Comparison of ENCODE assay signal across 18 mouse cellular contexts in genomic region chr12:85544801-85545200, GRCm38 (mm10). TPM values are rescaled to one million over a fixed set of nuclear protein-coding genes. Genes with fewer than 3 reads are reported as not detected.
DNase-seq lines count a peak whose midpoint lies in the region; ATAC-seq and TF ChIP-seq lines count a peak whose summit lies in the region.
"Had no signal": no experiment of that assay in that cellular context is flagged by ENCODE, and none has a peak within 500 bp of the region (broad histone marks: within the 10 kb centered on the region; RNA-seq: fewer than 3 reads in every experiment).

No protein-coding gene starts in this region.

- no peak for ATAC-seq in forebrain, embryonic 14.5 days
- ATAC-seq in forebrain, embryonic 11.5 days (replicated peaks; ENCODE audit: low FRiP score), result no peak
- ATAC-seq in limb, embryonic 14.5 days (ENCODE audit: low FRiP score, low read depth), result no peak
- ATAC-seq: forebrain, embryonic 13.5 days; hindbrain, embryonic 16.5 days had no signal

- H3K4me3 ChIP-seq in forebrain, embryonic 14.5 days (ENCODE audit: low read depth, low read length), result no peak overlapping the region
- no peak overlapping the region for H3K4me3 ChIP-seq in forebrain, embryonic 11.5 days (ENCODE audit: low read depth, low read length)
- H3K4me3 ChIP-seq in limb, embryonic 14.5 days (replicated peaks; ENCODE audit: low read length), result no peak overlapping the region
- H3K4me3 ChIP-seq: forebrain, embryonic 13.5 days; heart, embryonic 10.5 days; hindbrain, embryonic 12.5 days had no signal

- intact Hi-C loops in left cerebral cortex, postnatal 4 days (cut with DNase I), result no loop called here

- no peaks in the 10 kb centered on the region for H3K27me3 ChIP-seq in forebrain, embryonic 14.5 days (replicated peaks; ENCODE audit: control insufficient read depth, insufficient read depth, low read length)
- no peaks in the 10 kb centered on the region for H3K27me3 ChIP-seq in forebrain, embryonic 11.5 days (ENCODE audit: control insufficient read depth, insufficient read depth, low read length)
- H3K27me3 ChIP-seq in limb, embryonic 14.5 days (ENCODE audit: control insufficient read depth, insufficient read depth, low read length), result no peaks in the 10 kb centered on the region
- H3K27me3 ChIP-seq: forebrain, embryonic 13.5 days; hindbrain, embryonic 12.5 days had no signal

- 12% methylated on average over 4 of the region's 4 CpGs for WGBS in forebrain, embryonic 14.5 days
- WGBS in forebrain, embryonic 11.5 days, result 37% methylated on average over 4 of the region's 4 CpGs
- WGBS in limb, embryonic 14.5 days, result 38% methylated on average over 4 of the region's 4 CpGs

- no peaks in the 10 kb centered on the region for H3K36me3 ChIP-seq in forebrain, embryonic 14.5 days (ENCODE audit: control insufficient read depth, insufficient read depth, low read length)
- no peaks in the 10 kb centered on the region for H3K36me3 ChIP-seq in forebrain, embryonic 11.5 days (ENCODE audit: control insufficient read depth, insufficient read depth, low read length)
- H3K36me3 ChIP-seq in limb, embryonic 14.5 days (ENCODE audit: control insufficient read depth, insufficient read depth, low read length), result no peaks in the 10 kb centered on the region
- H3K36me3 ChIP-seq: heart, embryonic 10.5 days; hindbrain, embryonic 12.5 days had no signal

- H3K27ac ChIP-seq in forebrain, embryonic 14.5 days (ENCODE audit: low read depth, low read length), result no peak overlapping the region
- H3K27ac ChIP-seq in forebrain, embryonic 11.5 days (ENCODE audit: low read depth, low read length), result no peak overlapping the region
- H3K27ac ChIP-seq in limb, embryonic 14.5 days (replicated peaks; ENCODE audit: low read depth, low read length), result peak overlapping the region; percentile 67; the same call in 1 of the 2 replicates
- H3K27ac ChIP-seq: forebrain, embryonic 13.5 days; hindbrain, embryonic 12.5 days had no signal

- H3K4me2 ChIP-seq in forebrain, embryonic 14.5 days (ENCODE audit: low read length), result no peak overlapping the region
- no peak overlapping the region for H3K4me2 ChIP-seq in forebrain, embryonic 11.5 days (ENCODE audit: low read depth, low read length, severe bottlenecking)
- no peak overlapping the region for H3K4me2 ChIP-seq in limb, embryonic 14.5 days (replicated peaks; ENCODE audit: low read depth, low read length, severe bottlenecking)
- H3K4me2 ChIP-seq: forebrain, embryonic 13.5 days; hindbrain, embryonic 12.5 days had no signal

- H3K9ac ChIP-seq in forebrain, embryonic 14.5 days (ENCODE audit: low read length), result no peak overlapping the region
- H3K9ac ChIP-seq in forebrain, embryonic 11.5 days (ENCODE audit: low read length), result no peak overlapping the region
- H3K9ac ChIP-seq in limb, embryonic 14.5 days (ENCODE audit: low read depth, low read length, severe bottlenecking), result no peak overlapping the region
- H3K9ac ChIP-seq: forebrain, embryonic 13.5 days; hindbrain, embryonic 12.5 days had no signal

- no peaks in the 10 kb centered on the region for H3K4me1 ChIP-seq in forebrain, embryonic 14.5 days (ENCODE audit: control insufficient read depth, insufficient read depth, low read length)
- H3K4me1 ChIP-seq in forebrain, embryonic 11.5 days (replicated peaks; ENCODE audit: control insufficient read depth, insufficient read depth, low read length), result no peaks in the 10 kb centered on the region
- H3K4me1 ChIP-seq in limb, embryonic 14.5 days (ENCODE audit: control insufficient read depth, insufficient read depth, low read length), result peaks cover 44% of the 10 kb centered on the region

- TF ChIP-seq POLR2A in limb, embryonic 14.5 days (IDR thresholded peaks at IDR 0.05; ENCODE audit: borderline replicate concordance, extremely low read depth, insufficient read depth, insufficient read length), result no peak

- peak; percentile 35 for DNase-seq in forebrain, embryonic 14.5 days (ENCODE audit: low spot score)
- no peak for DNase-seq in forebrain, embryonic 11.5 days (ENCODE audit: low spot score)
- peak; percentile 11 for DNase-seq in retina, postnatal 1 day
- no peak for DNase-seq in retina, embryonic 14.5 days (ENCODE audit: low spot score)
- DNase-seq in limb, embryonic 14.5 days (ENCODE audit: low spot score), result peak; percentile 45
- DNase-seq in adrenal gland, postnatal 36 days, result no peak
- DNase-seq in left cerebral cortex, postnatal 4 days, result no peak
- DNase-seq: adrenal gland, postnatal 10 days; cerebellum, adult 18-20 months; cerebellum, postnatal 10 days; gastrocnemius, postnatal 10 days; heart, adult 18-20 months; heart, postnatal 10 days; heart, postnatal 4 days had no signal

- no peaks in the 10 kb centered on the region for H3K9me3 ChIP-seq in forebrain, embryonic 14.5 days (replicated peaks; ENCODE audit: control insufficient read depth, low read length)
- no peaks in the 10 kb centered on the region for H3K9me3 ChIP-seq in forebrain, embryonic 11.5 days (ENCODE audit: control insufficient read depth, low read length)
- H3K9me3 ChIP-seq in limb, embryonic 14.5 days (ENCODE audit: control insufficient read depth, low read length), result no peaks in the 10 kb centered on the region
- H3K9me3 ChIP-seq: forebrain, embryonic 13.5 days; heart, embryonic 10.5 days; hindbrain, embryonic 12.5 days had no signal

RNA-seq across cellular contexts. Expression of gene Jdp2, which starts 54.0 kb away (rescaled TPM):
- 0.24 TPM in 1 of 2 replicates, not detected in the other for polyA plus RNA-seq in forebrain, embryonic 14.5 days (2014; fragmentation: Nextera tagmentation; extraction: Ambion mirVana)
- 0.31 TPM in 2 replicates for polyA plus RNA-seq in forebrain, embryonic 11.5 days (2014; fragmentation: Nextera tagmentation; extraction: Ambion mirVana)
- 37.7 and 43.9 TPM in 2 replicates for polyA plus RNA-seq in limb, embryonic 14.5 days (2012; rRNA removed)
- polyA plus RNA-seq in limb, embryonic 14.5 days (2014; fragmentation: Nextera tagmentation; extraction: Ambion mirVana), result 3.2 and 3.8 TPM in 2 replicates
- 10 to 100 TPM; 15.5 to 21.1 TPM for total RNA-seq in adrenal gland, postnatal 36 days (2021)
- 10 to 100 TPM; 16.4 to 19.1 TPM for total RNA-seq in left cerebral cortex, postnatal 4 days (2021)
- polyA plus RNA-seq: forebrain, embryonic 13.5 days had no signal

Comparison
In these comparisons a context has a peak if more than half of its experiments do, and no peak if none do; other contexts are left out.
1. DNase-seq: peak in forebrain, embryonic 14.5 days (single experiment), retina, postnatal 1 day (single experiment) and limb, embryonic 14.5 days (single experiment); none in forebrain, embryonic 11.5 days (single experiment), retina, embryonic 14.5 days (single experiment), adrenal gland, postnatal 36 days (0 of 2) and left cerebral cortex, postnatal 4 days (single experiment).